ENCODE assay signal across 23 mouse cellular contexts in the genomic region with DNA sequence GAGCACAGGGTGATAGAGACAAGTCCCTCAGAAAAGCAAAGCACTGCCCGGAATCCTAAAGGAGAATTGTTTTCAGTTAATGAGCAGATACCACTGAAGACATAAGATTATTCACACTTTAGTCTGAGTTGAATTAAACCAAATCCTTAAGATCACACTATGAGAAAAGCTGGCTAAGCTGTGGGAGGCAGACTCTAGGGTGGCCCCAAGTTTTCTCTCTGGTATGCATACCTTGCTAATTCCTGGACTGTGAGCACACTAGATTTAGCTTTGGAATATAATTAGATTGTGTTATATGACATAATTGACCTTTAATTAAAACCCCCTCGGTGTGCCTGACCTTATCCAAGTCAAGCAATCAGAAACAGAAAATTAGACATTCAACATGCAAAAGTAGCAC.
A peak's percentile ranks its signal among the peaks of the same experiment; 100 is the strongest.
DNase-seq lines count a peak whose midpoint lies in the region; ATAC-seq and TF ChIP-seq lines count a peak whose summit lies in the region.
"Had no signal": no experiment of that assay in that cellular context is flagged by ENCODE, and none has a peak within 500 bp of the region (broad histone marks: within the 10 kb centered on the region; RNA-seq: fewer than 3 reads in every experiment).

No protein-coding gene starts in this region.

- no peaks in the 10 kb centered on the region for H3K36me3 ChIP-seq in forebrain, embryonic 11.5 days (ENCODE audit: control insufficient read depth, insufficient read depth, low read length)
- no peaks in the 10 kb centered on the region for H3K36me3 ChIP-seq in forebrain, postnatal 0 days (ENCODE audit: insufficient read depth)
- no peaks in the 10 kb centered on the region for H3K36me3 ChIP-seq in forebrain, embryonic 13.5 days (ENCODE audit: poor library complexity, severe bottlenecking)
- H3K36me3 ChIP-seq in forebrain, embryonic 16.5 days (ENCODE audit: control insufficient read depth, insufficient read depth), result no peaks in the 10 kb centered on the region
- H3K36me3 ChIP-seq: heart, embryonic 10.5 days; heart, embryonic 13.5 days had no signal

- no peaks in the 10 kb centered on the region for H3K27me3 ChIP-seq in forebrain, embryonic 11.5 days (ENCODE audit: control insufficient read depth, insufficient read depth, low read length)
- H3K27me3 ChIP-seq in forebrain, postnatal 0 days (ENCODE audit: insufficient read depth, low read length), result no peaks in the 10 kb centered on the region
- no peaks in the 10 kb centered on the region for H3K27me3 ChIP-seq in forebrain, embryonic 13.5 days
- no peaks in the 10 kb centered on the region for H3K27me3 ChIP-seq in forebrain, embryonic 16.5 days (replicated peaks; ENCODE audit: control insufficient read depth, insufficient read depth, low read length)
- H3K27me3 ChIP-seq: heart, embryonic 13.5 days had no signal

- H3K9ac ChIP-seq in forebrain, embryonic 11.5 days (ENCODE audit: low read length), result no peak overlapping the region
- H3K9ac ChIP-seq in forebrain, postnatal 0 days, result no peak overlapping the region
- H3K9ac ChIP-seq in forebrain, embryonic 13.5 days, result no peak overlapping the region
- H3K9ac ChIP-seq in forebrain, embryonic 16.5 days (replicated peaks; ENCODE audit: low read depth, low read length), result no peak overlapping the region
- H3K9ac ChIP-seq: heart, embryonic 13.5 days; hindbrain, embryonic 14.5 days had no signal

- 17% methylated on average over 2 of the region's 2 CpGs for WGBS in forebrain, embryonic 11.5 days
- WGBS in forebrain, postnatal 0 days, result 5% methylated on average over 2 of the region's 2 CpGs
- 14% methylated on average over 2 of the region's 2 CpGs for WGBS in forebrain, embryonic 13.5 days
- WGBS in forebrain, embryonic 16.5 days, result 9% methylated on average over 2 of the region's 2 CpGs

- no peak for DNase-seq in forebrain, embryonic 11.5 days (ENCODE audit: low spot score)
- no peak for DNase-seq in forebrain, postnatal 0 days
- DNase-seq in ovary, adult 18-20 months (ENCODE audit: low spot score), result no peak
- no peak for DNase-seq in urinary bladder, postnatal 25 days (ENCODE audit: low spot score)
- DNase-seq: adrenal gland, adult 8-10 months; adrenal gland, postnatal 25 days; cerebellum, adult 11-12 months; cerebellum, adult 9-10 months; cerebellum, postnatal 14 days; gastrocnemius, postnatal 10 days; gastrocnemius, postnatal 36 days; heart, adult 2 months; heart, postnatal 14 days; heart, postnatal 4 days had no signal

- H3K4me2 ChIP-seq in forebrain, embryonic 11.5 days (ENCODE audit: low read depth, low read length, severe bottlenecking), result no peak overlapping the region
- H3K4me2 ChIP-seq in forebrain, postnatal 0 days (ENCODE audit: low read depth), result no peak overlapping the region
- H3K4me2 ChIP-seq in forebrain, embryonic 13.5 days, result peak overlapping the region; percentile 15; the same call in 1 of the 2 replicates
- no peak overlapping the region for H3K4me2 ChIP-seq in forebrain, embryonic 16.5 days (ENCODE audit: low read length)
- H3K4me2 ChIP-seq: heart, embryonic 13.5 days; hindbrain, embryonic 14.5 days had no signal

- no peaks in the 10 kb centered on the region for H3K4me1 ChIP-seq in forebrain, embryonic 11.5 days (replicated peaks; ENCODE audit: control insufficient read depth, insufficient read depth, low read length)
- H3K4me1 ChIP-seq in forebrain, postnatal 0 days (ENCODE audit: insufficient read depth), result no peaks in the 10 kb centered on the region
- peaks cover 20% of the 10 kb centered on the region for H3K4me1 ChIP-seq in forebrain, embryonic 13.5 days
- H3K4me1 ChIP-seq in forebrain, embryonic 16.5 days (replicated peaks; ENCODE audit: control insufficient read depth, insufficient read depth, low read length), result peaks cover 7% of the 10 kb centered on the region
- H3K4me1 ChIP-seq: heart, embryonic 10.5 days; heart, embryonic 13.5 days had no signal

- peak; percentile 55 for ATAC-seq in forebrain, embryonic 11.5 days (replicated peaks; ENCODE audit: low FRiP score)
- no peak for ATAC-seq in forebrain, postnatal 0 days
- peak; percentile 79 for ATAC-seq in forebrain, embryonic 13.5 days
- ATAC-seq in forebrain, embryonic 16.5 days, result 0 out of 2 replicates have a peak, but pooled peaks have one; percentile 43
- ATAC-seq: activated CD4-positive, CD25-positive, alpha-beta regulatory T cell, adult 4 months; inflammation-experienced regulatory T-cells, adult 6 months; intestine, embryonic 16.5 days had no signal

- TF ChIP-seq CTCF in forebrain, postnatal 0 days (IDR thresholded peaks at IDR 0.05; ENCODE audit: low read depth), result no peak

- H3K27ac ChIP-seq in forebrain, embryonic 11.5 days (ENCODE audit: low read depth, low read length), result no peak overlapping the region
- no peak overlapping the region for H3K27ac ChIP-seq in forebrain, postnatal 0 days (ENCODE audit: low read depth, low read length)
- H3K27ac ChIP-seq in forebrain, embryonic 13.5 days, result no peak overlapping the region
- H3K27ac ChIP-seq in forebrain, embryonic 16.5 days (ENCODE audit: low read length), result no peak overlapping the region
- H3K27ac ChIP-seq: heart, adult 2 months; heart, embryonic 10.5 days; heart, embryonic 13.5 days; hindbrain, embryonic 14.5 days; hindbrain, postnatal 0 days had no signal

- no peaks in the 10 kb centered on the region for H3K9me3 ChIP-seq in forebrain, embryonic 11.5 days (ENCODE audit: control insufficient read depth, low read length)
- H3K9me3 ChIP-seq in forebrain, postnatal 0 days (ENCODE audit: low read length), result no peaks in the 10 kb centered on the region
- no peaks in the 10 kb centered on the region for H3K9me3 ChIP-seq in forebrain, embryonic 13.5 days (replicated peaks)
- H3K9me3 ChIP-seq in forebrain, embryonic 16.5 days (ENCODE audit: control insufficient read depth, low read length), result no peaks in the 10 kb centered on the region
- H3K9me3 ChIP-seq: heart, embryonic 10.5 days; heart, embryonic 13.5 days had no signal

- H3K4me3 ChIP-seq in forebrain, embryonic 11.5 days (ENCODE audit: low read depth, low read length), result no peak overlapping the region
- no peak overlapping the region for H3K4me3 ChIP-seq in forebrain, postnatal 0 days (ENCODE audit: low read depth, low read length)
- H3K4me3 ChIP-seq in forebrain, embryonic 13.5 days, result no peak overlapping the region
- no peak overlapping the region for H3K4me3 ChIP-seq in forebrain, embryonic 16.5 days (replicated peaks; ENCODE audit: low read length)
- H3K4me3 ChIP-seq: heart, adult 2 months; heart, embryonic 10.5 days; heart, embryonic 13.5 days had no signal
